Mouse (Mus musculus): ENCODE measurements around the gene Sp6. TPM values are rescaled to one million over a fixed set of nuclear protein-coding genes. Genes with fewer than 3 reads are reported as not detected.

Sp6 gene
- total RNA-seq (2012; rRNA removed): 3.2 and 5.0 TPM in 2 replicates

GRCm38 (mm10) chr11:97013121-97013670 lies at the start of gene Sp6:
Gene Sp6, plus strand, starts transcription at chr11:97013394.
- Histone ChIP-seq H3K4me3 (ENCODE audit: insufficient read depth in 1 of 2, low read depth in 1 of 2, low read length in 2 of 2, poor library complexity in 1 of 2, severe bottlenecking in 1 of 2) (no peak within 1 kb of the TSS), H3K9ac (ENCODE audit: insufficient read depth, low read depth, low read length, poor library complexity, severe bottlenecking) (no peak within 1 kb of the TSS), H3K4me1 (ENCODE audit: control insufficient read depth in 2 of 2, insufficient read depth in 2 of 2, low read length in 2 of 2, poor library complexity in 1 of 2) (no peaks in the 10 kb centered on the region), H3K9me3 (ENCODE audit: control insufficient read depth, insufficient read depth, low read depth, low read length) (no peaks in the 10 kb centered on the region), H3K27ac (ENCODE audit: insufficient read depth, low read depth, low read length, poor library complexity, severe bottlenecking) (no peak within 1 kb of the TSS), H3K36me3 (ENCODE audit: control insufficient read depth, insufficient read depth, low read length, poor library complexity, severe bottlenecking) (no peaks in the 10 kb centered on the region)
- no peak for DNase-seq (ENCODE audit: low read depth, low spot score)
- in situ Hi-C loops (cut with MboI; ENCODE audit: low sequenced_read_pairs in 2 of 2, unreplicated experiment in 2 of 2): no loop called here
- no peak for TF ChIP-seq ZC3H11A (IDR thresholded peaks at IDR 0.05; ENCODE audit: borderline replicate concordance, low read depth, low read length)
- no peak for TF ChIP-seq HCFC1 (IDR thresholded peaks at IDR 0.05; ENCODE audit: borderline replicate concordance, insufficient read depth, low read length)
- TF ChIP-seq MAFK (IDR thresholded peaks at IDR 0.05; ENCODE audit: insufficient read depth, low read depth, low read length): no peak

GRCm38 (mm10) chr11:96963580-96963979 lies 49.6 kb upstream of the Sp6 start:
- Histone ChIP-seq H3K4me3 (ENCODE audit: insufficient read depth in 1 of 2, low read depth in 1 of 2, low read length in 2 of 2, poor library complexity in 1 of 2, severe bottlenecking in 1 of 2) (no peak overlapping the region), H3K27ac (ENCODE audit: insufficient read depth, low read depth, low read length, poor library complexity, severe bottlenecking) (no peak overlapping the region), H3K4me1 (ENCODE audit: control insufficient read depth in 2 of 2, insufficient read depth in 2 of 2, low read length in 2 of 2, poor library complexity in 1 of 2) (peaks cover 10 to 16% of the 10 kb centered on the region in 2 experiments; a peak in 3 of 4 replicates), H3K9me3 (ENCODE audit: control insufficient read depth, insufficient read depth, low read depth, low read length) (no peaks in the 10 kb centered on the region), H3K9ac (ENCODE audit: insufficient read depth, low read depth, low read length, poor library complexity, severe bottlenecking) (peak overlapping the region; percentile 67; the same call in 1 of the 2 replicates), H3K36me3 (ENCODE audit: control insufficient read depth, insufficient read depth, low read length, poor library complexity, severe bottlenecking) (peaks cover 28% of the 10 kb centered on the region)
- TF ChIP-seq CHD2 (IDR thresholded peaks at IDR 0.05; ENCODE audit: low read depth, low read length) (no peak), ZC3H11A (IDR thresholded peaks at IDR 0.05; ENCODE audit: borderline replicate concordance, low read depth, low read length) (no peak), HCFC1 (IDR thresholded peaks at IDR 0.05; ENCODE audit: borderline replicate concordance, insufficient read depth, low read length) (no peak), MAFK (IDR thresholded peaks at IDR 0.05; ENCODE audit: insufficient read depth, low read depth, low read length) (no peak), ZNF384 (IDR thresholded peaks at IDR 0.05; ENCODE audit: low read depth, low read length) (no peak)
- peak; percentile 97 for DNase-seq (ENCODE audit: low read depth, low spot score)
- in situ Hi-C loops (cut with MboI; ENCODE audit: low sequenced_read_pairs in 2 of 2, unreplicated experiment in 2 of 2): no loop called here

- in situ Hi-C loops (cut with MboI; ENCODE audit: low sequenced_read_pairs in 2 of 2, unreplicated experiment in 2 of 2): no loop called here
- Histone ChIP-seq H3K9me3 (ENCODE audit: control insufficient read depth, insufficient read depth, low read depth, low read length) (no peaks in the 10 kb centered on the region), H3K36me3 (ENCODE audit: control insufficient read depth, insufficient read depth, low read length, poor library complexity, severe bottlenecking) (peaks cover 9% of the 10 kb centered on the region), H3K4me3 (ENCODE audit: insufficient read depth in 1 of 2, low read depth in 1 of 2, low read length in 2 of 2, poor library complexity in 1 of 2, severe bottlenecking in 1 of 2) (no peak overlapping the region), H3K4me1 (ENCODE audit: control insufficient read depth in 2 of 2, insufficient read depth in 2 of 2, low read length in 2 of 2, poor library complexity in 1 of 2) (peaks cover 13 to 20% of the 10 kb centered on the region in 2 experiments; a peak in 3 of 4 replicates), H3K27ac (ENCODE audit: insufficient read depth, low read depth, low read length, poor library complexity, severe bottlenecking) (no peak overlapping the region; the same call in 1 of the 2 replicates), H3K9ac (ENCODE audit: insufficient read depth, low read depth, low read length, poor library complexity, severe bottlenecking) (no peak overlapping the region)
- TF ChIP-seq ZC3H11A (IDR thresholded peaks at IDR 0.05; ENCODE audit: borderline replicate concordance, low read depth, low read length): no peak
- TF ChIP-seq HCFC1 (IDR thresholded peaks at IDR 0.05; ENCODE audit: borderline replicate concordance, insufficient read depth, low read length): no peak
- TF ChIP-seq MAFK (IDR thresholded peaks at IDR 0.05; ENCODE audit: insufficient read depth, low read depth, low read length): no peak
- no peak for TF ChIP-seq CHD2 (IDR thresholded peaks at IDR 0.05; ENCODE audit: low read depth, low read length)
- no peak for TF ChIP-seq ZNF384 (IDR thresholded peaks at IDR 0.05; ENCODE audit: low read depth, low read length)
- no peak for DNase-seq (ENCODE audit: low read depth, low spot score)
These were observed 47.0 kb upstream of the Sp6 start for GRCm38 (mm10) chr11:96966172-96966571.

GRCm38 (mm10) chr11:96966914-96967543 lies 46.2 kb upstream of the Sp6 start:
- no peak overlapping the region; a peak in 1 of 4 replicates for H3K4me3 ChIP-seq (ENCODE audit: insufficient read depth in 1 of 2, low read depth in 1 of 2, low read length in 2 of 2, poor library complexity in 1 of 2, severe bottlenecking in 1 of 2)
- in situ Hi-C loops (cut with MboI; ENCODE audit: low sequenced_read_pairs in 2 of 2, unreplicated experiment in 2 of 2): no loop called here
- no peak for DNase-seq (ENCODE audit: low read depth, low spot score)
- no peak overlapping the region for H3K27ac ChIP-seq (ENCODE audit: insufficient read depth, low read depth, low read length, poor library complexity, severe bottlenecking)
- TF ChIP-seq MAFK (IDR thresholded peaks at IDR 0.05; ENCODE audit: insufficient read depth, low read depth, low read length): no peak
- no peak for TF ChIP-seq HCFC1 (IDR thresholded peaks at IDR 0.05; ENCODE audit: borderline replicate concordance, insufficient read depth, low read length)
- no peak for TF ChIP-seq CHD2 (IDR thresholded peaks at IDR 0.05; ENCODE audit: low read depth, low read length)
- no peak for TF ChIP-seq ZNF384 (IDR thresholded peaks at IDR 0.05; ENCODE audit: low read depth, low read length)
- TF ChIP-seq ZC3H11A (IDR thresholded peaks at IDR 0.05; ENCODE audit: borderline replicate concordance, low read depth, low read length): no peak
- peaks cover 13 to 14% of the 10 kb centered on the region in 2 experiments for H3K4me1 ChIP-seq (ENCODE audit: control insufficient read depth in 2 of 2, insufficient read depth in 2 of 2, low read length in 2 of 2, poor library complexity in 1 of 2)
- no peaks in the 10 kb centered on the region for H3K9me3 ChIP-seq (ENCODE audit: control insufficient read depth, insufficient read depth, low read depth, low read length)
- H3K9ac ChIP-seq (ENCODE audit: insufficient read depth, low read depth, low read length, poor library complexity, severe bottlenecking): no peak overlapping the region; the same call in 1 of the 2 replicates
- H3K36me3 ChIP-seq (ENCODE audit: control insufficient read depth, insufficient read depth, low read length, poor library complexity, severe bottlenecking): peaks cover 2% of the 10 kb centered on the region; the same call in 1 of the 2 replicates
